Mouse (Mus musculus) cerebellum, adult 9-10 months (tissue): ENCODE results near the gene Fxyd2.

Source experiments
- DNase-seq: peaks from one replicate; pipeline ENCODE4 v3.0.0; 2022

Gene Fxyd2

GRCm38 (mm10) chr9:45429951-45430697, 30.7 kb downstream of the Fxyd2 start:
- no peak for DNase-seq

GRCm38 (mm10) chr9:45430698-45430959, 31.2 kb downstream of the Fxyd2 start:
- DNase-seq = no peak

- peak; percentile 63 for DNase-seq
Measured at GRCm38 (mm10) chr9:45431150-45431549, 31.7 kb downstream of the Fxyd2 start.

- DNase-seq = no peak
Measured at GRCm38 (mm10) chr9:45432639-45433038, 33.2 kb downstream of the Fxyd2 start.

- DNase-seq = no peak
Measured at GRCm38 (mm10) chr9:45433119-45433518, 33.6 kb downstream of the Fxyd2 start.

- no peak for DNase-seq
Measured at GRCm38 (mm10) chr9:45434171-45434570, 34.7 kb downstream of the Fxyd2 start.

- no peak for DNase-seq
Measured at GRCm38 (mm10) chr9:45439025-45439424, 39.6 kb downstream of the Fxyd2 start.

GRCm38 (mm10) chr9:45440083-45440784, 40.8 kb downstream of the Fxyd2 start:
- no peak for DNase-seq

GRCm38 (mm10) chr9:45444251-45444798, 44.9 kb downstream of the Fxyd2 start:
- no peak for DNase-seq

- peak; percentile 84 for DNase-seq
Measured at GRCm38 (mm10) chr9:45449658-45450057, 50.2 kb downstream of the Fxyd2 start.

GRCm38 (mm10) chr9:45451346-45451745, 51.9 kb downstream of the Fxyd2 start:
- no peak for DNase-seq

GRCm38 (mm10) chr9:45454032-45454431, 54.6 kb downstream of the Fxyd2 start:
- no peak for DNase-seq

GRCm38 (mm10) chr9:45454889-45455610, 55.6 kb downstream of the Fxyd2 start:
- DNase-seq = no peak

GRCm38 (mm10) chr9:45457200-45457599, 57.7 kb downstream of the Fxyd2 start:
- DNase-seq = no peak

- peak; percentile 66 for DNase-seq
Measured at GRCm38 (mm10) chr9:45458363-45458762, 58.9 kb downstream of the Fxyd2 start.
